Mouse (Mus musculus) forebrain, embryonic 11.5 days (tissue): ENCODE measurements around the gene Itga3. TPM values are rescaled to one million over a fixed set of nuclear protein-coding genes. Genes with fewer than 3 reads are reported as not detected.

Source experiments
- ATAC-seq: fragments of 200-750 bp; cut with Nextera tagmentation; replicated peaks from 2 replicates; pipeline ENCODE4 v1.8.0; 2017; ENCODE audit warnings: moderate TSS enrichment; ENCODE audit not compliant: low FRiP score
- DNase-seq: peaks from one replicate; pipeline ENCODE4 v3.0.0-alpha.2; 2017; ENCODE audit warnings: low spot score
- H3K27ac ChIP-seq: fragments of 300-500 bp; sonication (generic); 2 replicates; pipeline ENCODE4 v1.5.1; 2014; ENCODE audit warnings: low read depth, low read length
- H3K27me3 ChIP-seq: fragments of 300-500 bp; sonication (generic); 2 replicates; pipeline ENCODE4 v1.6.1; 2014; ENCODE audit warnings: mild to moderate bottlenecking, low read length, mixed read lengths; ENCODE audit not compliant: control insufficient read depth, insufficient read depth
- H3K36me3 ChIP-seq: fragments of 300-500 bp; sonication (generic); 2 replicates; pipeline ENCODE4 v1.6.1; 2014; ENCODE audit warnings: mild to moderate bottlenecking, low read length, moderate library complexity, mixed read lengths; ENCODE audit not compliant: control insufficient read depth, insufficient read depth
- H3K4me1 ChIP-seq: fragments of 300-500 bp; sonication (generic); replicated peaks from 2 replicates; pipeline ENCODE4 v1.6.1; 2014; ENCODE audit warnings: low read length, mixed read lengths; ENCODE audit not compliant: control insufficient read depth, insufficient read depth
- H3K4me2 ChIP-seq: fragments of 300-500 bp; sonication (generic); 2 replicates; pipeline ENCODE4 v1.6.1; 2014; ENCODE audit warnings: low read depth, mild to moderate bottlenecking, low read length, moderate library complexity, mixed read lengths; ENCODE audit not compliant: severe bottlenecking
- H3K4me3 ChIP-seq: fragments of 300-500 bp; sonication (generic); 2 replicates; pipeline ENCODE4 v1.5.1; 2014; ENCODE audit warnings: low read depth, low read length
- H3K9ac ChIP-seq: fragments of 300-500 bp; sonication (generic); 2 replicates; pipeline ENCODE4 v1.6.1; 2014; ENCODE audit warnings: low read length
- H3K9me3 ChIP-seq: fragments of 300-500 bp; sonication (generic); 2 replicates; pipeline ENCODE4 v1.6.1; 2016; ENCODE audit warnings: low read length, mixed read lengths; ENCODE audit not compliant: control insufficient read depth
- WGBS: fragments of 180-500 bp; shearing (Covaris S2); extraction: QIAGEN DNeasy Blood & Tissue Kit; methylation state at CpG from one replicate; pipeline ENCODE4 v1.1.7; 2014; 5-methylcytosine and 5-hydroxymethylcytosine counted together
- polyA plus RNA-seq: library from polyadenylated mRNA; unstranded; fragments of >200 nt; fragmentation: Nextera tagmentation; extraction: Ambion mirVana; gene quantifications from 2 replicates; pipeline ENCODE4 v1.2.1, GENCODE M21; 2014

The Itga3 gene
- 4.4 and 5.4 TPM in 2 replicates for polyA plus RNA-seq

- Histone ChIP-seq H3K36me3 (no peaks in the 10 kb centered on the region), H3K27me3 (peaks cover 24% of the 10 kb centered on the region), H3K27ac (no peak within 1 kb of the TSS), H3K9ac (peak within 1 kb of the TSS; percentile 56), H3K9me3 (no peaks in the 10 kb centered on the region), H3K4me2 (peak within 1 kb of the TSS; percentile 99), H3K4me1 (peaks cover 9% of the 10 kb centered on the region; the same call in 1 of the 2 replicates), H3K4me3 (peak within 1 kb of the TSS; percentile 54)
- DNase-seq, result peak; percentile 79
- under 1% methylated on average over 50 of the region's 51 CpGs for WGBS
- peak; percentile 61 for ATAC-seq
Measured at GRCm38 (mm10) chr11:95076536-95077111, at the start of gene Itga3. Gene Itga3, minus strand, starts transcription at chr11:95076801.

- WGBS, result 24% methylated on average over 7 of the region's 7 CpGs
- ATAC-seq, result no peak
- Histone ChIP-seq H3K4me2 (no peak overlapping the region), H3K4me3 (no peak overlapping the region), H3K27me3 (peaks cover 55% of the 10 kb centered on the region), H3K36me3 (no peaks in the 10 kb centered on the region), H3K9me3 (no peaks in the 10 kb centered on the region), H3K9ac (no peak overlapping the region), H3K4me1 (peaks cover 11% of the 10 kb centered on the region), H3K27ac (no peak overlapping the region)
- DNase-seq, result no peak
Measured at GRCm38 (mm10) chr11:95125366-95125948, 48.9 kb upstream of the Itga3 start.

GRCm38 (mm10) chr11:95122100-95122489 is 45.5 kb upstream of the Itga3 start:
- no peaks in the 10 kb centered on the region for H3K36me3 ChIP-seq
- 18% methylated on average over 6 of the region's 6 CpGs for WGBS
- H3K27ac ChIP-seq, result no peak overlapping the region
- H3K4me1 ChIP-seq, result peaks cover 17% of the 10 kb centered on the region
- no peak for DNase-seq
- no peak for ATAC-seq
- no peak overlapping the region for H3K9ac ChIP-seq
- H3K4me3 ChIP-seq, result no peak overlapping the region
- H3K4me2 ChIP-seq, result no peak overlapping the region
- no peaks in the 10 kb centered on the region for H3K9me3 ChIP-seq
- H3K27me3 ChIP-seq, result peaks cover 77% of the 10 kb centered on the region

- H3K27me3 ChIP-seq, result peaks cover 77% of the 10 kb centered on the region
- under 1% methylated on average over 58 of the region's 63 CpGs for WGBS
- H3K4me3 ChIP-seq, result peak overlapping the region; percentile 11; the same call in 1 of the 2 replicates
- peaks cover 13% of the 10 kb centered on the region for H3K4me1 ChIP-seq
- DNase-seq (no peak), ATAC-seq (no peak)
- no peaks in the 10 kb centered on the region for H3K36me3 ChIP-seq
- peak overlapping the region; percentile 3; the same call in 1 of the 2 replicates for H3K9ac ChIP-seq
- peak overlapping the region; percentile 42 for H3K4me2 ChIP-seq
- H3K9me3 ChIP-seq, result no peaks in the 10 kb centered on the region
- H3K27ac ChIP-seq, result no peak overlapping the region
Measured at GRCm38 (mm10) chr11:95121161-95122099, 44.8 kb upstream of the Itga3 start.

- Histone ChIP-seq H3K27me3 (peaks cover 76% of the 10 kb centered on the region), H3K9ac (no peak overlapping the region), H3K9me3 (no peaks in the 10 kb centered on the region), H3K4me1 (peaks cover 13% of the 10 kb centered on the region), H3K4me2 (peak overlapping the region; percentile 70), H3K27ac (no peak overlapping the region), H3K36me3 (no peaks in the 10 kb centered on the region), H3K4me3 (peak overlapping the region; percentile 32)
- ATAC-seq, result no peak
- WGBS, result under 1% methylated on average over 21 of the region's 21 CpGs
- no peak for DNase-seq
Measured at GRCm38 (mm10) chr11:95120633-95121020, 44.0 kb upstream of the Itga3 start.

GRCm38 (mm10) chr11:95119990-95120632 is 43.5 kb upstream of the Itga3 start, which contains the start of gene Dlx3:
Gene Dlx3, plus strand, starts transcription at chr11:95120119.
- ATAC-seq (peak; percentile 54), DNase-seq (peak; percentile 85)
- H3K4me1 ChIP-seq, result peaks cover 10% of the 10 kb centered on the region
- peaks cover 71% of the 10 kb centered on the region for H3K27me3 ChIP-seq
- H3K9ac ChIP-seq, result 0 out of 2 replicates have a peak within 1 kb of the TSS, but pooled peaks have one; percentile 23
- under 1% methylated on average over 55 of the region's 55 CpGs for WGBS
- H3K4me2 ChIP-seq, result peak within 1 kb of the TSS; percentile 70
- H3K27ac ChIP-seq, result no peak within 1 kb of the TSS
- peak within 1 kb of the TSS; percentile 32 for H3K4me3 ChIP-seq
- H3K9me3 ChIP-seq, result no peaks in the 10 kb centered on the region
- no peaks in the 10 kb centered on the region for H3K36me3 ChIP-seq

GRCm38 (mm10) chr11:95118505-95118904 is 41.9 kb upstream of the Itga3 start:
- H3K9me3 ChIP-seq, result no peaks in the 10 kb centered on the region
- no peaks in the 10 kb centered on the region for H3K36me3 ChIP-seq
- H3K4me1 ChIP-seq, result peaks cover 10% of the 10 kb centered on the region
- WGBS, result 3% methylated on average over 8 of the region's 8 CpGs
- H3K27me3 ChIP-seq, result peaks cover 57% of the 10 kb centered on the region
- H3K9ac ChIP-seq, result no peak overlapping the region
- no peak overlapping the region for H3K27ac ChIP-seq
- 0 out of 2 replicates have a peak, but pooled peaks have one; percentile 37 for ATAC-seq
- H3K4me3 ChIP-seq, result no peak overlapping the region
- peak; percentile 85 for DNase-seq
- no peak overlapping the region for H3K4me2 ChIP-seq

- no peaks in the 10 kb centered on the region for H3K36me3 ChIP-seq
- H3K27me3 ChIP-seq, result peaks cover 42% of the 10 kb centered on the region
- no peak overlapping the region for H3K27ac ChIP-seq
- H3K4me1 ChIP-seq, result peaks cover 10% of the 10 kb centered on the region
- H3K9ac ChIP-seq, result no peak overlapping the region
- peak; percentile 59 for ATAC-seq
- no peak overlapping the region for H3K4me3 ChIP-seq
- no peak overlapping the region for H3K4me2 ChIP-seq
- peak; percentile 82 for DNase-seq
- WGBS, result 4% methylated on average over 6 of the region's 6 CpGs
- H3K9me3 ChIP-seq, result no peaks in the 10 kb centered on the region
Measured at GRCm38 (mm10) chr11:95117030-95117429, 40.4 kb upstream of the Itga3 start.
